Mouse (Mus musculus) embryo, embryonic 10 days (tissue): ENCODE data around the gene Mtm1.
"Not testable (repeated sequence)": the region's sequence is repeated elsewhere in the genome, so short reads cannot be mapped to it uniquely, and the experiment has no call there.

Source experiments
- DNase-seq: peaks from one replicate; pipeline ENCODE4 v3.0.0-alpha.2; 2015; ENCODE audit warnings: low spot score

Gene Mtm1

DNA sequence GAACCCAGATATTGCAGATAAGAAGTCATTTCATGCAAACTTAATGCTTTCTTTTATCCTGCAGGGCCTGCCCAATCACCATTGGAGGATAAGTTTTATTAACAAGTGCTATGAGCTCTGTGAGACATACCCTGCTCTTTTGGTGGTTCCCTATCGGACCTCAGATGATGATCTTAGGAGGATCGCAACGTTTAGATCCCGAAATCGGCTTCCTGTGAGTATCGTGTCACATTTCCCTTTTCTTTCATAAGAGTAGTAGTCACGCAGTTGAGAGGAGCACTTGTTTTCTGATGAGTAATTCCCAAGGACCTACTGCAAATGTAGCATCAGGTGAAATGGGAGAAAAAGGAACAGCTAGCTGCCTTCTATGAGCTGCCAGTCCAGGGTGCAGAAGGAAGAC, 76.5 kb downstream of the Mtm1 start:
- DNase-seq, result no peak

DNA sequence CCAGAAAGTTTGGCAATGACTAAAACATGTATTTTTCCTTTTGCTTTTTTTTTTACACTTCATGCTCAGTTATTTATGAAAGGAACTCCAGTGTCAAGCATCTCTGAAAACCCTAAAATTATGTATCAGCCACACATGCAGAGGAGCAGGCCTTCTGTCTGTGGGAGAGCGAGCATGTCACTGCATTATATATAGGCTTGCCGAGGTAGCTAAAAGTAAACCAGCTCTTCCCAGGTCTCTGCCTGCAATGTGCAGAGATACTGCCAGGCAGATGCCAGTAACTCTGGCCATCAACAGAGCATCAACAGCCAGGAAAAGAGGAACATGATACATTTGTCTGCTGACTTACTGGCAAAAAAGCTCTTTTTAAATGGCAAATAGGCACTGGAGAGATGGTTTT, 83.6 kb downstream of the Mtm1 start:
- no peak for DNase-seq

DNA sequence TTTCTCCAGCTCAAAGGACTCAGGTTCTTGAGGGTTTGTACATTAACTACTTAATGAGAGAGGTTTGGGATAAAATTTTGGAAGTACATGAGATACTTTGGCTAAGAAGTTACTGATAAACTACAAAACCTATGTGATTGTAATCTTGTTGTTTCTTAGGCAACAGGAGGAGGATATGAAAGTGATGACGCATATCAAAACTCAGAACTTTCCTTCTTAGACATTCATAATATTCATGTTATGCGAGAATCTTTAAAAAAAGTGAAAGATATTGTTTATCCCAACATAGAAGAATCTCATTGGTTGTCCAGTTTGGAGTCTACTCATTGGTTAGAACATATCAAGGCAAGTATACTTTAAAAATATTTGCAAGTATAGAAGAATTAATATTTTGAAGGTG, 85.4 kb downstream of the Mtm1 start:
- no peak for DNase-seq

DNA sequence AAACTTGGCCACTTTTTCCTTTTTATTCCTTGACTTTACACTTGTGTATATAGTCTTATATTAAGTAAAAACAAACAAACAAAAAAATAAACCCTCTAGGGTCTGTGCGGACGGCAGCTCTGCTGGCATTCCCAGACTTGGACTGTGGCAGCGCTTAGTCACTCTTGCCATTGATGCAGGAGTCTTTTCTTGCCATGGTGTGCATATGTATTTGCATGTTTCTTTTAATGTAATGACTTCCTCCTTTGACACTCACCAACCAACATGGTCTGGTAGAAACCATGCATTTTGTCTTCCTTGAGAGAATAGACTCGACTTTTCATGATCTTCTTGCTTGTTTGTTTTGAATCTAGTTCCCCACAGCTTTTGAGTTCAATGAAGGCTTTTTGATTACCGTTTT, 91.6 kb downstream of the Mtm1 start:
- no peak for DNase-seq

DNA sequence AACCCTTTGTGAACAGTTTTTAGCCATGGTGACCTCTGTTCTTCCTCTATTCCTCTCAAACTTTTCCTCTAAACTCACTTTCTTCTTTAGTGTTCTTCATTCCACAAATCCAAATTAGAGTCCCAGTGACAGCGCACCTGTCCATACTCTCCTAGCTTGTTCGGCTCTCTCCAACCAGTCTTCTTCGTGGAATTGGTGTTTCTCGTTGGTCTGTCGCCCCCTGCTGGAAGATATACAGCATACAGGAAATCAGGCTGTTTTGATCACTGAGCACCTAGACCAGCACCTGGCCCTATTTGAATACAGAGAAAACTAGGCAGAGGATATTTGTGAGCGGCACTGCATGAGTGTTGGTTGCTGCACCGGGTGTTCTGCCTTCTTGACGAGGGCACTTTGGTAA, 100.7 kb downstream of the Mtm1 start:
- peak; percentile 68 for DNase-seq

DNA sequence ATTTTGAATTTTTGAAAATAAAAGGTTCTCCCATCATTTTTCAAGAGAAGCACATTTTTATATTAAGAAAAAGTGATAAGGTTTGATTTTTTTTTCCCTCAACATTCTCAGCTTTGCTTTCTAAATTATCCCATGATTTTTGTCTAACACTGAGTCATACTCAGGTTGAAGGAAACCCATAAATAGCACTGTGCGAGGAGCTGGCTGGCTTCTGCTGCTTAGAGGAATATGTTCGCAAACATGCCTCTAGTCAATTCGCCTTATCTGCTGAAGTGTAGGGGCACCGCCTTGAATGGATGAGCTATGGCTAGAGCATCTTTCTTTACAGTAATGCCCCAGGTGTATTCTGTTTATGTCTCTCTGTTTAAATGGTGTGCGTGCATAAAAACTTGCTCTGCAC, 103.8 kb downstream of the Mtm1 start:
- DNase-seq, result no peak

DNA sequence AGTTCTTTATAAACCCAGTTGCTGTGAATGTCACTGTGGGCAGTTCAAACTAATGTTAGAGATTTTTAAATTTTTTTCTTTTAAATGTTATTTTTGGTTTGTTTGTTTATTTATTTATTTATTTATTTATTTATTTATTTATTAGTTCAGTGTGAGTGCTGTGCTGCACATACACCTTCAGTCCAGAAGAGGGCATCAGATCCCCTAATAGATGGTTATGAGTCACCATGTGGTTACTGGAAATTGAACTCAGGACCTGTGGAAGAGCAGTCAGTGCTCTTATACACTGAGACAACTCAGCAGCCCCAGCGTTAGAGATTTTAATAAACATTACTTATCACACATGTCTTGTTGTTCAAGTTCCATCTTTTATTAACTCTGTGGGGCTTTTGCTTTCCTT, 141.5 kb downstream of the Mtm1 start:
- no peak for DNase-seq

DNA sequence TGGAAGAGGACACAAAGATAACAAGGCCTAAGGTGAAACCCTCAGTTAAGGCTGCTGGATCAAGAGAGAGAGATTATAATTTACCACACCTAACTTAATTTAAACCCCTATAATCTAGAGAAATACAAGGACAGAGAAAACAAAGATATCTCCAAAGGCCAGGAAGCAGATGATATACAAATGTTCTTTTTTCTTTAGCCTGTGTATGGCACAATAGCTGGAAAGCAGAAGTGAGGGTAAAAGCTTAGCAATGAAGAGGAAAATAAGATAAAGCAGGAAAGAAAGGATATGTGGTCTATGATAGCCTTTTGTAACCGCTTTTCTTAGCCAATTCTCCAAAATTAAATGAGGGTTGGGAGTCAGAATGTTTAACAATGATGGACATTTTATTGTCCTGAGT, 144.8 kb downstream of the Mtm1 start:
- no peak for DNase-seq

DNA sequence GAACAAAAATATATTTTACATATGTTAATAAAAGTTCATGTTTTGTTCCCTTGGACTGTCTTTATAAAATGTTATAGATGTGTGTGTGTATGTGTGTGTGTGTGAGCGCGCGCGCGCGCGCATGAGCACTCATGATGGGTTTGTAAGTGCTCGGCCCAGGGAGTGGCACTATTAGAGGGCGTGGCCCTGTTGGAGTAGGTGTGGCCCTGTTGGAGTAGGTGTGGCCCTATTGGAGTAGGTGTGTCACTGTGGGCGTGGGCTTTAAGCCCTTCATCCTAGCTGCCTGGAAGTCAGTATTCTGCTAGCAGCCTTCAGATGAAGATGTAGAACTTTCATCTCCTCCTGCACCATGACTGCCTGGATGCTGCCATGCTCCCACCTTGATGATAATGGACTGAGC, 151.2 kb downstream of the Mtm1 start:
- not testable (repeated sequence) for DNase-seq

DNA sequence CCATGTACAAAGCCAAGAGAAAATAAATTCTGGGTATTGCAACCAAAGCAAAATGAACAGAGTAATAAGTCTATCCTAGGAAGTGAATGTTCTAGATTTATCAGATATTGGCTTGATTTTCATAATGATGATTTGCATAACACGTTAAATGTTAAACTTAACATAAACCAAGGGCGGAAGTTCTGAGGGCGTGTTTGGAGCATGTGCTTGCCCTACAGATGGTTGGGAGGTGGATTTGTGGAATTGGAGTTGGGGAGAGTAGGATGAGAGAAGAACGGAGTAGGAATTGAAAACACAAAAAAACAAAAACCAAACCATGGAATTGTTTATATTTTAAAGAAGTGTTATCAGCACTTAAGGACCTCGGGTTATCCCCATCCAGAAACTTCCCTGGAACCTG, 153.5 kb downstream of the Mtm1 start:
- DNase-seq, result no peak

DNA sequence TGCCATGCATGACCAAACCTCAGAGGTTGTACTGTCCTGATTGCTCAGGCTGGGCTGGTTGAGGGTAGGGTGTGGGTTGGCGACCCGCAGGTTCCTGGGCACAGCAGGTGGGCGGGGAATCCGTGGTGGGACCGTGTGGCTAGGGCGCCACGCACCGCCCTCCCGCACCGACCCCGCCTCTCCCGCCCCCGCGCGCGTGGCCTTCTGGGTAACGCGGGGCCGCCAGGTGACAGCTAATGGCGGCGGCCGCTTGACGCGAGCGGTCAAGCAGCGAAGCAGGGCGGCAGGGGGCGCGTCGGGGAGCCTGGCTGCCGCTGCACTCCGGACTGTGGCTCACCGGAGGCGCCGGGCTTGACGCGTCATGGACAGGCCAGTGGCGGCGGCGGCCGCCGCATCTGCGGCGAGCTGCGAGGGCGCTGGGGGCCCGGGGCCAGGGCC, 154.0 kb downstream of the Mtm1 start, which contains the start of gene Mtmr1:
TSS of gene Mtmr1 (plus strand) at position 207 of the 438 bp plus-strand sequence.
- peak; percentile 74 for DNase-seq

DNA sequence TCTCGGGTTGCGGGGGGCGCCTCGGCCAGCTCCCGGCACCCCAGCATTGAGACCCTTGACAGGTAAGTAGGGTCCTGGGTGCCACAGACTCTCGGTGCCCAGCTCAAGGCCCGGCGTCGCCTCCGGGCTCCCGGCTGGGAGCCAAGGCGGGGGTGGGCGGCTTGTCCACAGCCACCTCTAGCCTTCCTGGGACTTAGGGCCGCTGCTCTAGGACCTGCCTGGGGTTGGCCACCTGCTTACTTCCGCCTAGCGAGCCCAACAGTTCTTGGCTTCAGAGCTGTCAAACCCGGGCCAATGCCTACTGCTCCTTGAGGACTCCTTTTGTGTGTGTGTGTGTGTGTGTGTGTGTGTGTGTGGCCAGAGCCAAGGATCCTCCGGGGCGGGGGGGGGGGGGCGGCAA, 154.4 kb downstream of the Mtm1 start:
- DNase-seq, result peak; percentile 16
